Mouse (Mus musculus) brain, adult 2 months (tissue): Measurements from ENCODE around the gene Marveld3.

Experiments used
- DNase-seq: peaks from one replicate; pipeline ENCODE4 v3.0.0; 2011; ENCODE audit warnings: low read depth, low spot score

The Marveld3 gene

DNA sequence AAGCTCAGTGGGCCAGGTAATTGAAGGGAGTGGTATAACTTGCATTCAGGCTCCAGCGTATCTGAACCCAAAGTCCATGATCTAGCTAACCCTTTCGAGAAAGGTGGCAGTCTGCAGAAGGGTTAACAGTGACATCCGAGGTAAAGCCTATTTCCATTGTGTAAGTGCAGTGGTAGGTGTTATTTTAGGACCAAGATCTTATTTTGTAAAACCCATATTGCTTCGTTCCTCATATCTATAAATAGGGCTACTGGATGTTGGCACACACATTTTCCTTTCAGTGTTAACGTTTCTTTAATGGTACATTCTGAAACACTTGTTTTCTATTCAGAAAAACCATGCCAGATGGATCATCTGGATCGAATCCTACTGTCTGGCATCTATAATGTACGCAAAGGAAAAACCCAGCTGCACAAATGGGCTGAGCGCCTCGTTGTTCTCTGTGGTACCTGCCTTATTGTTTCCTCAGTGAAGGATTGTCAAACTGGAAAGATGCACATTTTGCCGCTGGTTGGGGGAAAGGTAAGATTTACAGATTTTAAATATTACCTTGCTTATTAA lies 58.0 kb downstream of the Marveld3 start:
- DNase-seq, result peak; percentile 86

DNA sequence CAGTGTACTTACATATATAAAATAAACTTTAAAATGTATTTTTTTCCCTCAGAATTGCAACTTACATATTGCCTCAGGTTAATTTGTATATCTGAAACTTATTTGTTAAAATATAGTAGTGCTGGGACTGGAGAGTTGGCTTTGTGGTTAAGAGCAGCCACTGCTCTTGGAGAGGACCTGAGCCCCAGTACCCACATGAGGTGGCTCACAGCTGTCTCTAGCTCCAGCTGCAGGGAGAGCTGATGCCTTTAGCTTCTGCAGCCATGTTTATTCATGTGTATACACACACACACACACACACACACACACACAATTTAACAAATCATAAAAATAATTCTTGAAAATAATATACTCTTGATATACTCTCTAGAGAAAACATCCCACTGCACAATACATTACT lies 59.6 kb downstream of the Marveld3 start:
- no peak for DNase-seq
